In the genomic region with DNA sequence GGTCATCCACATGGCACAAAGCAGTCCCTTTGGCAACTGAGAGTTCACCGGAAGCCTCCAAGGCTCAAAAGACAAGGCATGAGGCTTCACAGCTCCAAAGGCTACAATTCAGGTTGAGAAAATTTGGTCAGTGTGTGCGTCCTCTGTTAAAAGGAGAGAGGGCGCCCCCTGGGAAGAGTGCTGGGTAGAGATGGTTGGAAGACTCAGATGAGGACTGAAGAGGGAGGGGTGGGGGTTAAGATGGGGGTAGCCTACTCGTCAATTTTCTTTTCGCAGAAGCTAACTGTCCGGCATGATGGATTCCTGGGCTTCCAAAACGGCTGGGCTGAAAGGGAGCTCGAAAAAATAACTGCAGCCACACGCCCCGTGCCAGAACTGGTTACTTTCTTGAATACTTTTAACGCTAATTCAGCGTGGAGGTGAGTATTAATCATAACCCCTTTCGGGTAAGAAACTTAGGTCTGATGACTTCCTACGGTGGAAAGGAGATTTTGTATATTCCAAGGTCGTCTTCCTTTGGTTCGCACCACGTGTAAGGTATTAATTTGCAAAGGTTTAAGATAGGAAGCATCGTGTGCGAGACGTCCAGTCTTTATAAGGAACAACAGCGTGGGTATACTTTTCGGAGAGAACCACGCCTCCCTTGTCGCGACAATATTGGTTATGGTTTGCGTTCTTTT, we compare ENCODE assay signal across 7 mouse cellular contexts. TPM values are rescaled to one million over a fixed set of nuclear protein-coding genes. Genes with fewer than 3 reads are reported as not detected.
DNase-seq lines count a peak whose midpoint lies in the region; ATAC-seq lines count a peak whose summit lies in the region.

A gene (plus strand): TSS at position 178 of the 680 bp plus-strand sequence.

- peak within 1 kb of the TSS; percentile 82 for H3K9ac ChIP-seq in intestine, embryonic 14.5 days (ENCODE audit: low read length)

- H3K27me3 ChIP-seq in intestine, embryonic 14.5 days (replicated peaks; ENCODE audit: control insufficient read depth, insufficient read depth, low read length), result no peaks in the 10 kb centered on the region

- peaks cover 14% of the 10 kb centered on the region for H3K36me3 ChIP-seq in intestine, embryonic 14.5 days (ENCODE audit: control insufficient read depth, insufficient read depth, low read length)

- under 1% methylated on average over 26 of the region's 26 CpGs for WGBS in intestine, embryonic 14.5 days

- peak; percentile 40 for ATAC-seq in common myeloid progenitor, adult 5-6 weeks (replicated peaks; ENCODE audit: low read depth, poor library complexity, severe bottlenecking)
- no peak for ATAC-seq in intestine, embryonic 14.5 days (replicated peaks; ENCODE audit: low FRiP score, low TSS enrichment, low read depth)
- no peak; the same call in 1 of the 2 replicates for ATAC-seq in megakaryocyte-erythroid progenitor cell, adult 5-6 weeks (replicated peaks; ENCODE audit: low FRiP score, low TSS enrichment, poor library complexity, severe bottlenecking)

- H3K27ac ChIP-seq in intestine, embryonic 14.5 days (ENCODE audit: low read depth), result peak within 1 kb of the TSS; percentile 83

- H3K9me3 ChIP-seq in intestine, embryonic 14.5 days (ENCODE audit: control insufficient read depth, low read length), result no peaks in the 10 kb centered on the region

- DNase-seq in adrenal gland, adult (ENCODE audit: inconsistent age in 2 of 2, low spot score in 1 of 2), result peak; percentile 78 to 93
- peak; percentile 69 for DNase-seq in gastrocnemius, postnatal 14 days
- DNase-seq in intestine, embryonic 14.5 days (ENCODE audit: low spot score), result peak; percentile 89
- peak; percentile 68 to 85 for DNase-seq in left cerebral cortex, postnatal 10 days (ENCODE audit: extremely low spot score in 1 of 2, low spot score in 2 of 2)
- DNase-seq in spleen, adult 18-20 months, result peak; percentile 50 to 72

- H3K4me2 ChIP-seq in intestine, embryonic 14.5 days (ENCODE audit: low read length), result peak within 1 kb of the TSS; percentile 89

- intact Hi-C loops in gastrocnemius, postnatal 14 days (cut with DNase I; ENCODE audit: low total_unique reads), result loop anchor here (5.0 kb wide), 1 partner anchor 72 kb away; no protein-coding TSS in a partner anchor
- intact Hi-C loops in left cerebral cortex, postnatal 10 days (cut with DNase I), result loop anchor here (5.0 kb wide), 2 partner anchors 67 to 87 kb away; no protein-coding TSS in a partner anchor

- peaks cover 12% of the 10 kb centered on the region for H3K4me1 ChIP-seq in intestine, embryonic 14.5 days (replicated peaks; ENCODE audit: control insufficient read depth, insufficient read depth, low read length)

- H3K4me3 ChIP-seq in intestine, embryonic 14.5 days (ENCODE audit: low read depth, low read length), result peak within 1 kb of the TSS; percentile 71

RNA-seq across cellular contexts. Expression of the gene that starts here (rescaled TPM):
- 14.6 and 21.4 TPM in 2 replicates for total RNA-seq in common myeloid progenitor, adult 5-6 weeks (2017)
- total RNA-seq in gastrocnemius, postnatal 14 days (2021), result 1 to 10 TPM; 2.4 to 3.1 TPM
- 3.3 and 4.2 TPM in 2 replicates for polyA plus RNA-seq in intestine, embryonic 14.5 days (2014; fragmentation: Nextera tagmentation; extraction: Ambion mirVana)
- total RNA-seq in left cerebral cortex, postnatal 10 days (2021), result 100 to 1,000 TPM in 1 of 2 experiments, 10 to 100 TPM in 1; 99.3 to 107 TPM
- 11.6 and 14.2 TPM in 2 replicates for total RNA-seq in megakaryocyte-erythroid progenitor cell, adult 5-6 weeks (2014; fragmentation: Nextera tagmentation)
- total RNA-seq in megakaryocyte-erythroid progenitor cell, adult 5-6 weeks (2017), result 12.2 and 12.5 TPM in 2 replicates
